Mouse (Mus musculus): ENCODE measurements around the gene Aimp2.

Gene Aimp2

DNA sequence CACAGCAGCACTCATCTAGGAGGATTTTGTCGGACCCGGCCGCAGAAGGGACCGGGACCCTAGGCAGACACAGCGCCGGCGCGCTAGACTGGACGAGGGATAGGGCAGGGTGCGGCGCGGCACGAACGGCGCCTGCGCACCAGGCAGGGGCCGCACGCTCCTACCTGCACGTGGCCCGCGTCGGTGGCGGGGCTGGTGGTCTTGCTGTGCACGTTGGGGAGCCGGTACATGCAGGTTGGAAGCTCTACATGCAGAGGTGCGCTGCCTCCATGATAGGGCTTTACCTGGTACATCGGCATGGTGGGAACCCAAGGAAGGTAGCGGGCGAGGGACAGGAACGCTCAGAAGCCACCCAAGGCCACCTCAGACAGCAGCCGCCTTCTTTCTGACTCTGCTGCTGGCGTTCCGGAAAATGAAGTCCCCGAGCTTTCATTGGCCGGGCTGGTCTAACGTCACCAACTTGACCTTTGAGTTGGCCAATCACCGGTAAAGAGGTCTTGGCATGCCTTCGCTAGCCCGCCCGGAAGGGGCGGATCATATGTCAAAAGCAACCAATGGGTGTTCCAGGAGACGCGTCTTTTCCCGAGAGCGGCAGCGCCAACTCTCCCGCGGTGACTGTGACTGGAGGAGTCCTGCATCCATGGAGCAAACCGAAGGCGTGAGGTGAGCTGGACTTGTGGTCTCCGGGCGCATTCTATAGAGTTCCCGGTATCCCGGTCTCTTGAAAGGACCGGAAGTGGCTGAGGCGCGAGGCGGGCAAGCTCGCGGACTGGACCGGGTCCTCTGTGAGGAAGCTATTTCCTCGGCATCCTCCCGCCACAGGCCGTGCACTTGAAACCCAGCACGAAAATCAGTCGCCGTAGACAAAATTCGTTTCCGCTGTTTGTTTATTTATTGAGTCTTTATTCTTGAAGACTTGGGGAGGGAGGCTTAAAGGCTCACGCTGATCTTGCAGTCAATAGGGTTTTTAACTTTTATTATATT, at the start of gene Aimp2, which contains the start of gene Pms2:
TSS of gene Aimp2 (minus strand) at position 431 of the 984 bp plus-strand sequence.
TSS of gene Pms2 (plus strand) at position 548 of the 984 bp plus-strand sequence.
- DNase-seq: peak; percentile 99

- DNase-seq: no peak
Measured at GRCm38 (mm10) chr5:143957101-143957500, 47.5 kb upstream of the Aimp2 start.

GRCm38 (mm10) chr5:143950016-143950415, 40.4 kb upstream of the Aimp2 start:
- DNase-seq: no peak

GRCm38 (mm10) chr5:143948361-143948760, 38.7 kb upstream of the Aimp2 start:
- DNase-seq: no peak

GRCm38 (mm10) chr5:143943231-143944125, 33.8 kb upstream of the Aimp2 start:
- no peak for DNase-seq

- no peak for DNase-seq
Measured at GRCm38 (mm10) chr5:143941588-143941987, 31.9 kb upstream of the Aimp2 start.

DNA sequence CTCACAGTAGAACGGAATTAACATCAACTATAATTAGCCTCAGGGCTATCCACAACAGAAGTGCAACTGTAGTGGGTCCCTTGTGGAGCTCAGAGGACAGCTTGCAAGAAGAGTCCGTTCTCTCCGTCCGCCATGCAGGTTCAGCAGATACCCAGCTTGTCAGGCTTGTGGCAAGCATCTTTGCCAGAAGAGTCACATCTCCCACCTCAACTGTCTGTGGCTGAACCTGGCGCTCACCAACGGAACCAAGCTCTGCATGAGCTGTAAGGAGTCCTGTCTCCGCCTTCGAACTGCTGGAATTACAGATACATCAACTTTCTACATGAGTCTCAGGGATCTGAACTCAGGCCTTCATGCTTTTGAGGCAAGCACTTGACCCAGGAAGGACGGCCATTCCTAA, 26.5 kb upstream of the Aimp2 start:
- DNase-seq: no peak

- DNase-seq: no peak
Measured at GRCm38 (mm10) chr5:143933875-143934274, 24.2 kb upstream of the Aimp2 start.

DNA sequence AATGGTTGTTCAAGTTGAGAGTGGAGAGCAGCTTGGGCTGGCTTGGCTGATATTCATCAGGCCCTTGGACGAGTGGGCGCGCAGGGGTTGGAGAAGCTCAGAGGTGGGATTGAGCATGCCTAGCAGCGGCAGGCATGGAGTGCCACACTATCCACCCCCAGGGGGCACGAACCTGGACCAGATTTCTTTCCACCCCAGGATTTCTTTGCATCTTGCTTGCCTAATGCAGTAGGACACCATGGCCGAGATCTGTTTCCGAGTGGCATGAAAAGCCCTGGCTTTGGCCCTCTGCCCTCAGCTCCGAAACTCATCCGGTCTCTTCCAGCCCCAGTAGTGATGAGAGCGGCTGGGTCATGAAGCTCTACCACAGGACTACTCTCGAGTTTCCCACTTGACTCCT, 23.8 kb upstream of the Aimp2 start:
- no peak for DNase-seq

DNA sequence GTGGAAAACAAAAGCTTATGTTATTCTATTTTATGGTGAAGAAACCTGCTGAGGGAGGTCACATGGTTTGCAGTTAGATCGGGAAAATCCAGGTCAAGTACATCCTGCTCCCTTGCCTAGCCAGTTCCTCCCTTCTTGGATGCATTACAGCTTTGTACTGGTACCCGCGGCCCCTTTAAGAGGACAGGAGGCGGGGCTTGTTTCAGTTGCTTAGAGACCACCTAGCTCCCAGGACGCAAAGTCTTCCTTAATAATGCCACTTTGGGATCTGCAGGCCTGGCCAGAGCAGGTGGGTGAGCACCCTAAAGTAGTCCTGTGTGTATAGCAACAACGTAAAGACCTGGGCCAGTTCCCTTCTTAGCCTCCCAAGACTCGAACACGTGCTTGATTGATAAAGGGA, 23.2 kb upstream of the Aimp2 start, which contains the start of gene Rsph10b:
TSS of gene Rsph10b (plus strand) at position 205 of the 400 bp plus-strand sequence.
- no peak for DNase-seq

GRCm38 (mm10) chr5:143931863-143932580, 22.4 kb upstream of the Aimp2 start:
- DNase-seq: no peak

DNA sequence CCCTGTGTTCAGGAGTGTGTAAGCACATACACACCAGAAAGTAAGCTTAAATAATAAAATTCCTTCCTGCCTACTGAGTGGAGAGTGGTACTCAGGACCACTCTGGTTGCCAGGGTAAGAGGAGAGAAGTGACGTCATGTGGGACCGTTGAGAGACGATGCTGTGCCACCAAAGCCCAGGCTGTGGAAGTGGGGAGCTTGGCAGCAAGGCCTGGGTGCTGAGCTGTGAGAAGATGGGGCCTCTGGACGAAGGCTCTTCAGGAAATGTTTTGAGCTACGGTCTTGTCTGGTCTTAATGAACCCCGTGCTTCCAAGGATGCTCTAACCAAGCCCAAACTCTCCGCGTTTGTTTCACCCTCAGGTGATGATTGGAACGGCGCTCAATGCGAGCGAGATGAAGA, 21.0 kb upstream of the Aimp2 start:
- DNase-seq: no peak

DNA sequence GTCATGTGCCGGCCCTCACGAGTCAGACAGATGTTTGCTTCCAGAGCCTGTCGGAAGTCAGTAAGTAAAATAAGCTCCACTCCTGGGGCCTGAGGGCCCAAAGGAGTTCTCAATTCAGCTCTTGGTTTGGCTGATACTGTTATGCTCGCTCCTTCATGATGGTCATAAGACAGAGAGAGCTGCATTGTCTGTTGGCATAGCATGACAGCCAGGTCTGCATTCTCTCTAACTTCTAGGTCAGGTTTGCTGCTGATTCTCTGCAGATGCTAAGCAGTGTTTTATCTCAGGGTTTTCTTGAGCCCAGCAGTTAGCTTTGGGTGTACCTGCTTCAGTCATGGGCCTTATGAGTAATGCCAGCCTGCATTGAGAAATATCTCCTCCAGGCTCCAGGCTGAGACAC, 19.6 kb upstream of the Aimp2 start:
- no peak for DNase-seq

- no peak for DNase-seq
Measured at GRCm38 (mm10) chr5:143927875-143928274, 18.2 kb upstream of the Aimp2 start, which contains the start of gene Gm42421. TSS of gene Gm42421 (plus strand) at chr5:143928175.

- DNase-seq: no peak
Measured at GRCm38 (mm10) chr5:143924781-143925452, 15.3 kb upstream of the Aimp2 start.

DNA sequence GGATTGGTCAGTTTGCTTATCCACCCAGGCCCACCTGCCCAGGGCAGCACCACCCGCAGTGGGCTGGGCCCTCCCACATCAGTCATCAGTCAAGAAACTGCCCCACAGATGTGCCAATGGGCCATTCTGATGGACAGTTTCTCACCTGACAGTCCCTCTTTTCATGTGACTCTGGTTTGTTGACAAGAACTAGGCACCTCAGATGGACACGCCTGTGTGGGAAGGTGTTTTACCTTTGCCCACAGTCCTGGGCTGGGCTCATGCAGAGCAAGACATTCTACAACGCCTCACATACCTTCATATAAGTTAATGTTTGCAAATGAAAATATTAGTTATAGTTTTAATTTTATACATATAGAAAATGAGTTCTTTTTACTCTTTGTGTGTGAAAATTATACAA, 8.5 kb upstream of the Aimp2 start:
- DNase-seq: no peak

DNA sequence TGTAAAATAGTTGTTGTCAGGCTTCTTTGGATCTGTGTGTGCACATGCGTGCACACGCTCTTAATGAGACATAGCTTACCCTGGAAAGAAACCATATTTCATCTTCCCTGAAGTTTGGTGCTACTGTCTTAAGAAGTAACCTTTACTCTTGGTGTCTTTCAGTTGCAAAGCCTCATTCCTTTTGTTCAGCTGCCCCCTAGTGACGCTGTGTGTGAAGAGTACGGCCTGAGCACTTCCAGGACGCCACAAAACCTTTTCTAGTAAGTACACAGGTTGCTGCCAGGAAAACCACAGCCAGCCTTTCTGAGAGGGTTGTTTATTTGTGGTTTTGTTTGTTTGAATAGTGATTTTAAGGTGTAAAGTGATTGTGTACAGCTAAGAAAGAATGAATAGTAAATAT, 7.8 kb upstream of the Aimp2 start:
- DNase-seq: peak; percentile 80

- DNase-seq: no peak
Measured at GRCm38 (mm10) chr5:143916221-143916620, 6.6 kb upstream of the Aimp2 start.

DNA sequence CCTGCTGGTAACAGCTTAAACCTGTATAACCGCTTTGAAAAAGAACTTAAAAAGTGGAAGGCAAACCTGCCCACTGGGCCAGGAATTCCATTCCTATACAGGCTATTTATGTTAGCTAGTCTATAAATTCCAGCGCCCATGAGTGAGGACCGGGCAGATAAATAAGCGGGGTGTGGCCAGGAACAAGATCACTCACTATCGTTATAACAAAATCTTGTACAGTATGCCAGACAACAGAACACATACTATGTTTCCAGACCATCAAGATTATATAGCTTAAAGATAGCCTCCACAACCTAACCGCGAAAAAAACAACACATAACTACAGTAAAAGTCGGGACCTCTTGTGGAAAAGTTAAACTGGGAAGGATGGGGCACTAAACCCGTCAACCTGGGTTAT, 721 bp downstream of the Aimp2 start:
- no peak for DNase-seq

GRCm38 (mm10) chr5:143906429-143906828, 3.2 kb downstream of the Aimp2 start:
- no peak for DNase-seq

DNA sequence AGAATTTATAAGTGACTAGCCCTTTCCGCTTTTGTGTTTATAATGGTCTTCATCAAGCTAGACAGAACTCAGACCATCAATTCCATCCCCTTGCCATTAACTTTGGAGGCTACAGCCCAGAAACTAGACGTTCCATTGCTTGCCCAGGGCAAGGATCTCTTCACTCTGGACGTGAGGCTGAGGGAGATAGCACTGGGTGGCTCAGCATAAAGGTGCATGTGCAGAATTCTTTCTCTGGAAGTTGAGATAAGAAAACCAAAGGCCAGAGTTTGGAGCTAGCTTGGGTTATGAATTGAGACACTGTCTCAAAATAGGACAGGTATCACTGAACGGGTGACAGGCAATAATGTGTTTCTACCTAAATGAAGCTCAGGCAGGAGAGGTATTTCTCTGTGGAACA, 5.8 kb downstream of the Aimp2 start:
- DNase-seq: no peak

- no peak for DNase-seq
Measured at GRCm38 (mm10) chr5:143902111-143902510, 7.5 kb downstream of the Aimp2 start.

All from kidney, adult 9 months (tissue).